ENCODE assay signal across 8 mouse cellular contexts in genomic region chr4:131843290-131843743, GRCm38 (mm10). TPM values are rescaled to one million over a fixed set of nuclear protein-coding genes. Genes with fewer than 3 reads are reported as not detected.
A peak's percentile ranks its signal among the peaks of the same experiment; 100 is the strongest.
DNase-seq lines count a peak whose midpoint lies in the region; ATAC-seq and TF ChIP-seq lines count a peak whose summit lies in the region.

Mecr (plus strand) TSS chr4:131843470.

- intact Hi-C loops in gastrocnemius, adult 2 months (cut with DNase I): no loop called here
- intact Hi-C loops in left cerebral cortex, adult 2 months (cut with DNase I): loop anchor here (5.0 kb wide), 1 partner anchor 1046 kb away; no protein-coding TSS in a partner anchor

- H3K9me3 ChIP-seq in hindbrain, postnatal 0 days (ENCODE audit: low read length): no peaks in the 10 kb centered on the region

- peak; percentile 89 for ATAC-seq in hindbrain, postnatal 0 days
- ATAC-seq in megakaryocyte, adult 5-6 weeks (ENCODE audit: poor library complexity, severe bottlenecking): peak; percentile 98

- H3K36me3 ChIP-seq in hindbrain, postnatal 0 days (ENCODE audit: insufficient read depth, low read length): no peaks in the 10 kb centered on the region

- TF ChIP-seq CTCF in gastrocnemius, adult 2 months (IDR thresholded peaks at IDR 0.05): no peak
- no peak for TF ChIP-seq CTCF in hindbrain, postnatal 0 days (IDR thresholded peaks at IDR 0.05; ENCODE audit: low read depth)
- TF ChIP-seq CTCF in left cerebral cortex, adult 2 months (IDR thresholded peaks at IDR 0.05): no peak

- 0 out of 2 replicates have a peak, but pooled peaks cover 4% of the 10 kb centered on the region for H3K27me3 ChIP-seq in hindbrain, postnatal 0 days (ENCODE audit: insufficient read depth, low read length)

- H3K4me3 ChIP-seq in gastrocnemius, adult 2 months: peak within 1 kb of the TSS; percentile 90
- peak within 1 kb of the TSS; percentile 68 for H3K4me3 ChIP-seq in hindbrain, postnatal 0 days (ENCODE audit: low read length)
- H3K4me3 ChIP-seq in left cerebral cortex, adult 2 months: peak within 1 kb of the TSS; percentile 78

- H3K4me1 ChIP-seq in hindbrain, postnatal 0 days (ENCODE audit: insufficient read depth, low read length): peaks cover 4% of the 10 kb centered on the region; the same call in 1 of the 2 replicates

- 0% methylated on average over 37 of the region's 37 CpGs for WGBS in hindbrain, postnatal 0 days

- peak; percentile 75 for DNase-seq in WW6 (ENCODE audit: low read depth, low spot score)
- peak; percentile 97 for DNase-seq in cerebellum, postnatal 4 days (ENCODE audit: low spot score in 2 of 2)
- DNase-seq in gastrocnemius, adult 2 months: peak; percentile 94
- DNase-seq in hindbrain, postnatal 0 days (ENCODE audit: low spot score): peak; percentile 96
- DNase-seq in left cerebral cortex, adult 2 months (ENCODE audit: extremely low spot score in 1 of 2, low spot score in 2 of 2): peak; percentile 92 to 95
- DNase-seq in right cerebral cortex, adult 2 months (ENCODE audit: low spot score in 2 of 2): peak; percentile 97
- DNase-seq in urinary bladder, postnatal 14 days (ENCODE audit: low spot score): peak; percentile 95

- H3K9ac ChIP-seq in hindbrain, postnatal 0 days (replicated peaks; ENCODE audit: low read length): peak within 1 kb of the TSS; percentile 67

- peak within 1 kb of the TSS; percentile 88 for H3K27ac ChIP-seq in gastrocnemius, adult 2 months
- 0 out of 2 replicates have a peak within 1 kb of the TSS, but pooled peaks have one; percentile 27 for H3K27ac ChIP-seq in hindbrain, postnatal 0 days
- H3K27ac ChIP-seq in left cerebral cortex, adult 2 months: peak within 1 kb of the TSS; percentile 71

- peak within 1 kb of the TSS; percentile 93 for H3K4me2 ChIP-seq in hindbrain, postnatal 0 days (ENCODE audit: low read depth, low read length)

RNA-seq across cellular contexts. Expression of gene Mecr, which starts in this region (rescaled TPM):
- total RNA-seq in gastrocnemius, adult 2 months (2021): 10 to 100 TPM; 16.3 to 25.4 TPM
- total RNA-seq in hindbrain, postnatal 0 days (2014; rRNA removed): 21.5 and 30.8 TPM in 2 replicates
- polyA plus RNA-seq in hindbrain, postnatal 0 days (2015; fragmentation: Nextera tagmentation; extraction: Ambion mirVana): 33.8 TPM in 2 replicates
- total RNA-seq in left cerebral cortex, adult 2 months (2021): 10 to 100 TPM; 31.0 to 37.2 TPM
- total RNA-seq in megakaryocyte, adult 5-6 weeks (2015): 15.3 and 18.4 TPM in 2 replicates
- 11.0 and 20.6 TPM in 2 replicates for total RNA-seq in megakaryocyte, adult 5-6 weeks (2017)

Comparison
In these comparisons a context has a peak if more than half of its experiments do, and no peak if none do; other contexts are left out.
1. Peak in every context shown above with its lines: DNase-seq, ATAC-seq, H3K4me3 ChIP-seq and H3K27ac ChIP-seq.
2. H3K27ac ChIP-seq: peak in every context shown above with its lines; median percentile 88 in gastrocnemius, adult 2 months; 71 in left cerebral cortex, adult 2 months; 27 in hindbrain, postnatal 0 days.